Mouse (Mus musculus): Measurements from ENCODE around the gene Insyn1.

Gene Insyn1

DNA sequence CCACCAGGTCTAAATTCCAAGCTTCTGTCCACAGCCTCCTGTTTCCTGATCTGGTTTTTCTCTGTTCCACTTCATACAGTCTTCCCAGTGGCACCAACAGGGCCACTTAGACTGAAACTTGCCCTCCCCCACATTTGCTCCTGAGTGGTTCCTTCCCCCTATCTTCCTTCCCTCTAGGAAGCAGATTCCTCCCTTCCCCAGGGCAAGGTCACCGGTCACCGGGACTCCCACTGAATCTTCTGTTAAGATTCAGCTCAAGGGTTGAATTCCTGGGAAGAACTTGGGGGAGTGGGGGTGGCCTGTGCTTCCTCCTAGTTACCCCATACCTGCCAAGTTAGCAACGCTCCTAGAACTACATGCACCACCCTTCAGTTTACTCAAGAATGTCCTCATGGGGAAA lies 1.3 kb upstream of the Insyn1 start:
- DNase-seq (ENCODE audit: low spot score in 2 of 2): no peak

DNA sequence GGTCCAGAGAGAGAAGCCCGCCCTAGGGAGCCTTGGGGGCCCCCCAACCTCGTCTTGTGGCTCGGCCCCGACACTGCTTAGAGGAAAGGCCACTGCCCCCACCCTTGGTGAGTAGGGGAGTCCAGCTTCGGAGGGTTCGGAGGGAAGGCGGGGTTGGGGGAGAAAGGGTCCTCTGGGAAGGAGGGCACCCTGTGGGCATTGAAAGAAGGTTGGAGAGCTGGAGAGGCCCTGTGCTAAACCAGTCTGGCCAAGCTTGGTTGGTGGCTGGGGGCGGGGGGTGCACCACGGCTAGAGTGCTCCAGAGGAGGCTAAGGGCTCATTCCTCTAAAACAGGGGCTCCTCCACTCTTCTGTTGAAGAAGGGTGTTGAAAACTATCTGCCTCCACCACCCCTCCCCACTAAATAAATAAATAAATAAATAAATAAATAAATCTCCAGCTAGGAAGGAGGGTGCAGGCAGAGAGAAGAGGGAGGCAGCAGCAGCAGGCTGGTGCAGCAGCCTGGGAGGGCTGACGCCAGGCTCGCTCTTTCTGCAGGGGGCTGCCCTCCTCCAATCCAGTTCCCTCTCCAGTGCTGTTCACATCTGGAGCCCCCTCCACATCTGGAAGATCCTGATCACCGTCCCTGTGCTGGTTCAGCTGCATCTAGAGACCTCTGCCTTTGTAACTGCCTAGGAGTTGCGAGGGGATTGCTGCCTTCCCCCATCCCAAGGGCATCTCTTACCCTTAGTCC lies 896 bp downstream of the Insyn1 start:
- no peak for DNase-seq (ENCODE audit: low spot score in 2 of 2)

DNA sequence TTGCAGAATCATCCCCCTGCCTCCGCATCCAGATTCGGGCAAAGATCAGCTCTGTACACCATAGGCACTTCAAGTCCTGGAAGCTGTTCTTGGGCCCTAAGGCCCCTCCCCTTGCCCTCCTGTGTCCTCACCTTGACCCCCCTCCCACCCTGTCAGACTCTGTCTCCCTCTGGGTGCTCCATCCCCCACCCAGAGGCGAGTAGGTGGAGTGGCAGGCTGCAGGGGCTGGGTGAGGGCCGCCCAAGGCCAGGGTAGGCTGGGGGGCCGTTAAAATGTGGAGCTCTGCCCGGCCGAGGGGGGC lies 1.4 kb downstream of the Insyn1 start:
- DNase-seq (ENCODE audit: low spot score in 2 of 2): no peak

DNA sequence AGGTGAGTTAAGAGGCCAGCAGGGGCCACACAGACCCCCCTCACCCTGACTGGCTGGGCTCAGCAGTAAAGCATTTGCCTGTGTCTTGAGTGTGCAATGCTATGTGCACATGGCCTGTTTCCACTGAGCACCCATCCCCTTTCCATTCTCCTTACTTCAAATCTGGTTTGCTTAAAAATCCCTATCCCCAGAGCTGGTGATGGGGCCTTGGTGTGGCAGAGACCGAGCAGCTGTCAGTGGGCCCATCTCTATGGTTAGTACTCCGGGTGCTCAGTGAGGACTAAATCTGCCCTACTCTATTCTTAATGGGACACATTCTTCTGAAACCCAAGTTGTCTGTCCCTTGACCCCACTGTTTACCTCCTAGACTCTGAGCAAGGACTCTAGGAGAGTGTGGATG lies 2.0 kb downstream of the Insyn1 start:
- no peak for DNase-seq (ENCODE audit: low spot score in 2 of 2)

DNA sequence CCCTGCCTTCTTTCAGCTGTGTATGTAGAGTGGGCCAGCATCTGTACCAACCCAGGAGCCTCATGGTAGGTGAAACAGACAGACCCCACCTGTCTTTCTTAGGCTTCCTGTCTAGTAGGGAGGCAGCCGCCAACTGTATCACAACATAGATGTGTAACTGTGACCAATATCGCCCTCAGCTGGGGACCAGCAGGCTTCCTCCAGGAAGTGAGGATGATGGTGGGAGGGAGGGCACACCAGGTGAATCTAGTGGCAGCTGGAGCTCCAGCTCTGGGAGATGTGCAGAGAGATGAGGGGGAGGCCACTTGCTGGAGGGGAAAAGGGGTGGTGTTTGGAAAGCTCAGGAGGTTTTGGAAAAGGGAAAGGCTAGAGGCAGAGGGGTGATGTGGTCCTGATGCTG lies 6.6 kb downstream of the Insyn1 start:
- DNase-seq (ENCODE audit: low spot score in 2 of 2): no peak

DNA sequence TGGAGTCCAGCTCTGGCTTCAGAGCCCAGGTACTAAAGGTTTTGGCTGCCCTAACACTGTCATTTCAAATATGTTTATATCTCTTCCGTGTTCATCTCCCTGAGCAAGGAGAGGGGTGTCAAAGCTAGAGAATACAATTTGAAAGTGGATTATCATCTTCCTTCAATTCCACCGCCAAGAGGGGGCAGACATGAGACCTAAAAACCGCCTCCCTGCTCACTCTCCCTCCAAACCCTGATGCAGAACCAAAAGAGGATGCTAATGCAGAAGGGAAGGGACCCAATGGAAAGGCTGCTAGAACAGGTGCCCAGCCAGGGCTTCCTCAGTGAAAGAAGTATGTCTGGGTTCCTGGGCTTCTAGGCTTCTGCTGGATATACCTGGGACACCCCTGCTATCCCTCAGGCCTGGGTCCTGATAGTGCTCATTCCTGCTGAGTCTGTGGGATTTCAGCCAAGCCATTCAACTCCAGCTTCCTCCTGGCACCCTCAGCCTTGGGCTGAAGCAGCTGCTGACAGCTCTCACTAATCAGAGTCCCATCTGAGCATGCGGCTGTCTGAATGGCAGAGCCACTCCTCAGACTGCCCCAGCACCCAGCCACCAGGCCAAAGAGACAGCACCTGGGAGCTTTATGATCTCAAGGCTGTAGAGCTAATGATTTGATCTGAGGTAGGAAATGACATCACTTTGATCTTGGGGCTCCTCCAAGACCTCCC lies 8.2 kb downstream of the Insyn1 start:
- DNase-seq (ENCODE audit: low spot score in 2 of 2): no peak

DNA sequence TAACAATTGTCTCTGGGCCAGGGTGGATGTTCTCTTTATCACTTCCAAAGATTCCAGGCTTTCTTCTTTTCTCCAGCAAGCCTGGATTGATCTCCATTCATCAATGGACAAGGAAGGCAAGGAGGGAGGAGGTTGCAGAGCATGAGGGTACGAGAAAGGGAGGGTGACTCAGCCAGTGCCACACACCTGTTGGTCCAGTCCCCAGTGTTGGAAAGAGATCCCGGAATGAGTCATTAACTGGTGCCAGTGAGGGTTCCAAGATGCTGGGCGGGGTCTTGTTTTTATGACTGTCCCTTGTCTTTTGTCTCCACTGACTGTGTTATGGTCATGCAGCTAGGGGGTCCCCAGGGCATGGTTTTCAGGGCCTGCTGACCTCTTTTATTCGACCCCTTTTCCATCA lies 9.5 kb downstream of the Insyn1 start:
- no peak for DNase-seq (ENCODE audit: low spot score in 2 of 2)

DNA sequence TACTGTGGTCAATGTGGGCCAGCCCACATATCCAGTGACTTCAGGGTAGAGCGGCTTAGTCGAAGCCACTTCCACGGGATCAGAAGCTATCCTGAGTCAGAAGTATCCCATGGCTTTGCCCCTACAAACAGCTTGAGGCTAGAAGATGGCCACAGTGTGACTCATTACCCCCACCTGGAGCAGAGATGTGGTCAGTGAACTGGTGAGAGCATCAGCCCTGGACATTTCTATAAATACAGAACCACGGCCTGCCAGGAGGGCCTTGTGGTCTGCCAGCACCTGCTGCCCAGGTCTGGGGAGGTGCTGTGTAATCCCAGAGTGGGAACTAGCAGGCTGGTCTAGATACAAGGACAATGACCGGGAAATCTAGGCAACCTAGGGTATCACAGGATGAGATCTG lies 12.5 kb downstream of the Insyn1 start:
- DNase-seq (ENCODE audit: low spot score in 2 of 2): no peak

DNA sequence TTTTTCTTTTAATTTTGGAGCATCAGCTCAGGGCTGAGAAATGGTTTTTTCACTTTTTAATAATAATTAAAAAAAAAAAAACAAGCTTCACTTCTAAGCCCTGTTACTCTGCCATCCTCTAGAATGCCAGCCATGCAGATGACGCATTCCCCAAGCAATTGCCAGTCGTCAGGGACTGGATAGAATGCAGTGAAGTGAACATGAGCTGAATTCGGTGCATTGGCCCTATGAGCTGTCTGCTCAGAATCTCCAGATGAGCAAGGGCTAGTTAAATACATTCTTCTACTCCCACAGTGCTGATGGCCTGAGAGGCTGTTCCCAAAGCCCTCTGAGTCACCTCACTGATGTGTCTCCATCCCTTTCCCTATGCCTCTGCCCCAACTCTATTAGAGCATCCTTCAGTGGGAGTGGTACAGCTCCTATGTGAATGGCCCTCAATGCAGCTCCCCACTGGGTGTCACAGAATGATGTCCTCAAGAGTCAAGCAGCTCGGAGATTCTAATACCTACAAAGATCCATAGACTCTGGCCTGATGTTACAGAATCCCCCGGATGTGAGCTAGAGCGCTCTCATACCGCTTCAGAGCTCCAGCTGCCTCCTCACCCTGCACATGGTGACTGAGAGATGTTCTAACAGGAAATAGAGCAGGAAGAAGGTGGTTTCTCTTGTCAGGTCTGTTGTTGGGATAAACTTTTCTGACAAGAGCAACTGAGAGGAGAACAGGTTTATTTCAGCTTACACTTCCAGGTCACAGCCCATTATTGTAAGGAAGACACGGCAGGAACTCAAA lies 19.0 kb downstream of the Insyn1 start:
- DNase-seq (ENCODE audit: low spot score in 2 of 2): no peak

DNA sequence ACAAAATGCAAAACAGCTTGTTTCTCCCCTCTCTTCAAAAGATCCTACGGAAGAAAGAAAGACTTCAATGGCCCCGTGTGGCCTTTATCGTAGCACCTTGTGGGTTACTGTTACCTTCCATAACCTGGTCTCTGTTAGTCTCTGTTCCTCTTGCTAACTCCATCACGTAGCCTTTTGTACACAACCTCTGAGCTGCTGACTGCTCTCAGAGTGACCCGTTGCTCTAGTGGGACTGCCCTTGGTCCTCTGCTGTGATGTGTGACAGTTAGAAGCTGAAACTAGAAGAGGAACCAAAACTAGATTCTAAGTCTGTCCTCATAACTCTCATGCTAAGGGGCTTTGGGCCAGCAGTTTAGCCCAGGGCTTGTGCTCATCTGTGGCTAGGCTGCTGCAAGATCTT lies 22.0 kb downstream of the Insyn1 start:
- DNase-seq (ENCODE audit: low spot score in 2 of 2): no peak

DNA sequence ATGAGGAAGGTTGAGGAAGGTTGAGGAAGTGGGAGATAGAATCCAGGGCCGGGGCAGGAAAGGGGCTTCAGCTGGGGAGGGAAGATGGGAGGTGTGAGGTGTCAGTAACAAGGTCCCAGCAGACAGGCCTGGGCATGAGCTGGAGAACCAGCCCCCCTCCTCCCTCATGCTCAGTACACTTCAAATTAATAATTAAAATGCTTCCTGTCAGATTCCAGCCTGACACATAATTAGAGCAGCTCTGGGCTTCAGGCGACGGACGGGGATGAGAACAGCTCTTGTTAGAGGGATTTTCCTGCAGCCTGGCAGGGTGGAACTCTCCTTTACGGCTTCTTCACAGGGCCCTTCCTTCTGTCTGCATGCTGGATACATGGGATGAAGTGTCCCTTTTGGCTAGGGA lies 25.3 kb downstream of the Insyn1 start:
- no peak for DNase-seq (ENCODE audit: low spot score in 2 of 2)

DNA sequence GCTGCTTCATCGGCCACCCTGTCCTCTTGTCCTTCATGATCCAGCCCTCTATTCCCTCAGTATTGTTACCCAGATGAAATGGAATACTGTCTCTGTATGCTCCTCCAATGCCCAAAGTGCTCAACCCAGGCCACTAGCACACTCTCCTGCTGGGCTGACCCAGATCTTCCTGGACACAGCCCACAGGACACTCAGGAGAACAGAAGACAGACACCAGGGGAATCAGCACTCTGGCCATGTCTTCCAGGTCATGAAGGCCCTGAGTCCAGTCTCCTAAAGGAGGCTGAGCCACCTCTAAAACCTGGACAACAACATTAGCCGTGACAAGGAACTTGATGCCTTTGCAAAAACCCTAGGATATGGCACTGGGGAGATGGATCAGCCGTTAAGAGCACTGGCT lies 28.1 kb downstream of the Insyn1 start:
- DNase-seq (ENCODE audit: low spot score in 2 of 2): no peak

DNA sequence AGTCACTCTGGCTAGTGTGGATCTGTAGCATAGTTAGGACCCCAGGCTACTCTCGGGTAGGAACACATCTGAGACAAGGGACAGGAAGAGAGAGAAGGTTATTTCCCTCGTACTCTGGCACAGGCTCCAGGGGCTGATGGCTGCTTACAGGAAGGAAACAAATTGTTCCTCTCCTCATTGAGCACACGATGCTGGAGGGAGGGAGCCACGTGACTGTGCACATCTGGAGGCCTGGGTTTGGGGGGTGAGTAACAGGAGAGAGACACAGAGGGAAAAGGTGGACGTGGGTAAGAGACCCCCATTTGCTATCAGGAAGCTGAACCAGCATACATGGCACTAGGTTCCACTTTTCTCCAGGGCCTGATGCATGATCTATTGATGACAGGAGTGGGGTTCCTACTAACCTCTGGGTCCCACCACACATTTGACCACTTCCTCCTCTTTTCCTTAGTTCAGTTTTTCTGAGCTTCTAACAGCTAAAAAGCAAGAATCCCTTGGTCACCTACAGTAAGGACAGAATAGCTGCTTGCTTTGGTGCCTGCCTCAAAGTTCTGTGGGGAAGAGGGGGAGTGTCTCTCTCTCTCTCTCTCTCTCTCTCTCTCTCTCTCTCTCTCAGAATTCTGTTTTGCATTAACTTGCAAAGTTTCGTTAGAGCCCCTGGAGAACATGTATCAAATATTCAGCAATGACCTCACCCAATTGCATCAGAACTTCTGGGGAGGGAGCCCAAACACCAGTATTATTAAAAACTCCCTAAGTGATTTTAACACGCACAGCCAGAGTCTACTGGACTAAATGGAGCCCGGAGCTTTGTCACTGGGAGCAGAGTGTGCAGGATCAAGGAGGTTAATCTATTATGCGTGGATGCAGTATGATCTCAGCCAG lies 29.7 kb downstream of the Insyn1 start:
- no peak for DNase-seq (ENCODE audit: low spot score in 2 of 2)

DNA sequence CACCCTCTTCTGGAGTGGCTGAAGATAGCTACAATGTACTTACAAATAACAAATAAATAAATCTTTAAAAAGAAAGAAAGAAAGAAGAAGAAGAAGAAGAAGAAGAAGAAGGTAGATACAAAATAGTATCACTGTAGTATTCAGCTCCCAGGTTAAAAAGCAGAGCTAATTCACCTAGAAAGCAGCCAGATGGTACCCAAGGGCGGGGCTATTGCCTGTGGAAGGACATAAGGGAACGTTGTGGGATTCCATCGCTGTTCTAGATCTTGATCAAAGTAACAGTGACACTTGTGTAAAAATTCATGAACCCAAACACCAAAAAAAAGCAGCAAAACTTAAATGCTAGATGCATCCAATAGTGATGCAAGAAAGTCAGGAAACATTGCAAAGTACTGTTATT lies 31.6 kb downstream of the Insyn1 start:
- DNase-seq (ENCODE audit: low spot score in 2 of 2): no peak

DNA sequence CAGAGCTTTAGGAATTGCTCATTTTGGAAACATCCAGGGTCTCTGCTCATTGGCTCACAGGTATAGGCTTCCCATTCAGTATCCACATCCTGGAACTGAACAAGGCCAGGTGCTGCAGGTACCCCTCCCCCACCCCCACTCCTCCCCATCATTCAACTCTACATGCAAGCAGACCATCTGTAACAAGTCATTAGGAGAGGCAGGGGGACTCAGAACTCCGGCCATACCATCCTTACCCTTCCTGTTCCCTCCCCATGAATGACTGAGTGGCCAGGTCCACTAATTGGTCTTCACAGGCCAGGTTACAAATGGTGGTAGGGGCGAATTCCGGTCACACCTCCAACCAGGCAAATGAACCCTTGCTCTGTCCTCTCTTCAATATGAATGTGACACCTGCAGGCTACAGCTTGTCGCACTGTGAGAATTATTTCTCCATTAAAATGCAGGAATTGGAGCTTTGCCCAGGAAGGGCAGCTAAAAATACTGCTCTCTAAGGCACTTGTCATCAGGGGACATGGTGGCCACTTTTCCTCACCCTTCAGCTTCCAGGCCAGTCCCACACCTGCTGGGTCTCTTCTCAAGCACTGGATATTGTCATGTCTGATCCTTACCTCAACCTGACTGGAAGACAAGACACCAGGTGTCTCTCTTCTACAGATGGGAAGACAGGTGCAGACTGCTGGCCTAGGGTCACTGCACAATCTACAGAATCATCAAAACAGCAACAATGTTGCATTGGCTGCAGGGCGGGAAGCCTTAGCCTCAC lies 32.6 kb downstream of the Insyn1 start:
- no peak for DNase-seq (ENCODE audit: low spot score in 2 of 2)

DNA sequence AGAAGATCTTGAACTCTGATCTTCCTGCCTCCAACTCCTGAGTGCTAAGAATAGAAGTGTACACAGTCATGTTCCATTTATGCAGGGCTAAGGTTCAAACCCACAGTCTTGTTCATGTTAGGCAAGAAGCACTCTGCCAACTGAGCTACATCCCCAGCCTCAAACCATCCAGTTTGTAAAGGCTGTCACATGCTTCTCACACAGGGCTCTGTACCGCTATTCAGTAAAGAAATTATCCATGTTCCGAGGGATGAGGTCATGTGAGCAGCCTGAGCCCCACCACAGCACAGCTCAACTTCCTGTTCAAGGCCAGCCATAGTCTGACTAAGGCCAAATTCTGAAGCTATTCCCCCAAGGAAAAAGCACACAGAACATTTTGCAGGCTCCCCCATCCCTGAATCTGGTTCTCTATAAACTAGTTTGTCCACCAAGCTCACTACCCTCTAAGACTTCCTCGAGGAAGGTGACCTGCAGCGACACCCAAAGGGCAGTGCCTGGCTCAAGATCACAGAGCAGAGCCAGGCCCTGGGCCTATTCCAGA lies 33.5 kb downstream of the Insyn1 start:
- DNase-seq (ENCODE audit: low spot score in 2 of 2): no peak

DNA sequence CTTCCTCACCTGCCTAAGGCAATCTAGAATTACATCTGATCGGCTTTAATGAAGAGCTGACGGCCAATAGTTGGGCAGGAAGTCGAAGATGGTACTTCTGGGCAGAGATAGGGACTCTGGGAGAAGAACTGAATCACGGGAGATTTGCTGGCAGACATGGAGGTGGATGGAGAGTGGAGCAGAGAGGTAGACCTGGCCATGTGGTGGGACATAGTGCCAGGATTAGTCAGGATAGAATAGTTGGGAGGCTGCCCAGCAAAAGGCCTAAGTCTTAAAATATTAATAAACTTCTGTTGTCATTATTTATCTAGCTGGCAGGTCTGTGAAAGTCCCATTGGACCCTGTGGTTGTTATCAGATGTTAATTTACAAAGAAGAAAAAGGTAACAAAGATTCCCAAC lies 36.7 kb downstream of the Insyn1 start:
- no peak for DNase-seq (ENCODE audit: low spot score in 2 of 2)

DNA sequence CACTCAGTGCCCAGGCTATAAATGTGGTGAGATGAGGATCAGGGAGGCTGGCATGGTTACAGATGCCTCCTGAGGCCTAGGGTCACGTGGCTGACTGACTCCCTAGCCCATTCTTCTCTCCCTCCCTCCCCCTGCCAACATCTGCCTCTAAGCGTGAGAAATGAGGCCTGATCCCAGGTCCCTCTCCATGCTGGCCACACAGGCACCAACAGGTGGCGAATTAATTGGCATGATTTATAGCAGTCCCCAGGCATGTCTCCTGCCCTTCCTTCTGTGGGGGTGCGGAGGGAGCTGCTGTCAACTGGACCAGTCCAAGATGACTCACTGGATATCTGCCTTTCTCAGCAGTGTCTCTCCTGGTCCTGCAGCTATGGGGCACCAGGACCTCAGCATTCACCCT lies 39.4 kb downstream of the Insyn1 start:
- DNase-seq (ENCODE audit: low spot score in 2 of 2): no peak

DNA sequence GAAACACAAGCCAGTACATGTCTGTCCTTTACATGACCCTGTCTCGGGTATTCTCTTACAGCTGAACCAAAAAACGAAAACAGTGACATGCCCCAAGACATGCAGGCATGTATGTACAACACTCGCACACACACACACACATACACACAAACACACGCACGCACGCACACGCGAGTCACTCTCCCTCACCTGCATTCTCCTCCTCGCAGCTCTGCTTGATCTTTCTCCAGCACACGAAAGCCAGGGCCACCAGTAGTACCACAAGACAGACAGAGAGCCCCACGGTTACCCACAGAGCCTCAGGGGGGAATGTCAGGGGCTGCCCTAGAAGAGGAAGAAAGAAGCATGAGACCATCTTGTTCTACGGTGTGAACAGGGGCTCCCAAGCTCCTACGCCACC lies 42.0 kb downstream of the Insyn1 start:
- no peak for DNase-seq (ENCODE audit: low spot score in 2 of 2)

DNA sequence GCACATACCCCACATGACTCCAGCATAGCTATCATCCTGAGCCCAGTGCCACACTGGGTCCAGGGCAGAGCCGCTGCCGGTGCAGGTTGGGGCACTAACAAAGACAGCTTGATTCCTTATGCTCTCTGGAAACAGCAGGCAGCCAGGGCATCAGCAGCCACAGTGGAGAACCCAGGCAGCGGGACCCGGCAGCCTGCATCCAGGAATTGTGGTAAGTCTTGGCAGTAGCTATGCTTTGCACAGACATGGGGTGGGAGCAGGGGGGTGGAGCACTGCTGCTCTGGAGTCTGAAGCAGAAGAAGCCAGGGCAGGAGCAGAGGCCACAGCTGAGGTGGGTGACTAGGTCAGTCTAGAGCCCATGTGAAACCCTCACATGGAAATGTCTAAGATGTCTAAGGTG lies 43.8 kb downstream of the Insyn1 start:
- no peak for DNase-seq (ENCODE audit: low spot score in 2 of 2)

DNA sequence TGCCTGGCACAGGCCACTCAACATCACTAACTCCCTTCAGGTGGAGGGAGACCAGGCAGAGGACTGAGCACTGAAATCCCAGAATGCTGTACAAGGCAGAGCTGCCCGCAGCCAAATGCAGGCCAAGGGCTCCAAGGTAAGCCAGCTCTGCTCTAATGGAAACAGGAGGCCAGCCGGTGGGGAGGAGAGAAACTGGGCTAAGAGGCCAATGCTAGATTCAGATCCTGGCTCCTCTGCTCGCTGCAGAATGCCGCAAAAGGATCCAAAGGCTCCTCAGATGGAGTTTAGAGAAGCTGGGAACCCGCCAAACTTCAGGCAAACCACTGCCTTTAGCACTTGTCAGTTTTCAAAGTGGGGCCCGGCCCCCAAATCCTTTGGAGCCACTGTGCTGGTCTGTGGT lies 44.9 kb downstream of the Insyn1 start:
- no peak for DNase-seq (ENCODE audit: low spot score in 2 of 2)
